Mouse (Mus musculus) brain, embryonic 14.5 days (tissue): ENCODE measurements around the gene Lexm.

Experiments used
- CTCF ChIP-seq: fragments of 200-500 bp; IDR thresholded peaks from 2 replicates; pipeline ENCODE4 v1.5.1; 2012; ENCODE audit warnings: inconsistent platforms, mild to moderate bottlenecking, moderate library complexity, borderline replicate concordance; ENCODE audit not compliant: insufficient read depth, insufficient read length; ENCODE audit errors: extremely low read depth
- POLR2A ChIP-seq: fragments of 200-500 bp; IDR thresholded peaks from 2 replicates; pipeline ENCODE4 v1.6.1; 2012; ENCODE audit warnings: mild to moderate bottlenecking, inconsistent platforms, borderline replicate concordance; ENCODE audit not compliant: poor library complexity, insufficient read depth, insufficient read length, severe bottlenecking; ENCODE audit errors: extremely low read depth

- TF ChIP-seq CTCF = no peak
- TF ChIP-seq POLR2A = no peak
These were observed 3.9 kb downstream of the Lexm start for GRCm38 (mm10) chr4:106613105-106613504.
